Mouse (Mus musculus): Measurements from ENCODE around the gene Gm11168.
"Not testable (repeated sequence)": the region's sequence is repeated elsewhere in the genome, so short reads cannot be mapped to it uniquely, and the experiment has no call there.

DNA sequence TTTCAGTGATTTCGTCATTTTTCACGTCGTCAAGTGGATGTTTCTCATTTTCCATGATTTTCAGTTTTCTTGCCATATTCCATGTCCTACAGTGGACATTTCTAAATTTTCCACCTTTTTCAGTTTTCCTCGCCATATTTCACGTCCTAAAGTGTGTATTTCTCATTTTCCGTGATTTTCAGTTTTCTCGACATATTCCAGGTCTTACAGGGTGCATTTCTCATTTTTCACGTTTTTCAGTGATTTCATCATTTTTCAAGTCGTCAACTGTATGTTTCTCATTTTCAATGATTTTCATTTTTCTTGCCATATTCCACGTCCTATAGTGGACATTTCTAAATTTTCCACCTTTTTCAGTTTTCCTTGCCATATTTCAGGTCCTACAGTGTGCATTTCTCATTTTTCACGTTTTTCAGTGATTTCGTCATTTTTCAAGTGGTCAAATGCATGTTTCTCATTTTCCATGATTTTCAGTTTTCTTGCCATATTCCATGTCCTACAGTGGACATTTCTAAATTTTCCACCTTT, 2.6 kb upstream of the Gm11168 start, which contains the start of gene Gm10722:
- TF ChIP-seq POLR2A, CTCF (IDR thresholded peaks at IDR 0.05; ENCODE audit: insufficient read depth, low read depth, low read length): not testable (repeated sequence)
